Mouse (Mus musculus): Measurements from ENCODE around the gene Mrnip.

The Mrnip gene

GRCm38 (mm10) chr11:50158346-50158745, 15.9 kb upstream of the Mrnip start:
- no peak for DNase-seq (ENCODE audit: low read depth, low spot score)

DNA sequence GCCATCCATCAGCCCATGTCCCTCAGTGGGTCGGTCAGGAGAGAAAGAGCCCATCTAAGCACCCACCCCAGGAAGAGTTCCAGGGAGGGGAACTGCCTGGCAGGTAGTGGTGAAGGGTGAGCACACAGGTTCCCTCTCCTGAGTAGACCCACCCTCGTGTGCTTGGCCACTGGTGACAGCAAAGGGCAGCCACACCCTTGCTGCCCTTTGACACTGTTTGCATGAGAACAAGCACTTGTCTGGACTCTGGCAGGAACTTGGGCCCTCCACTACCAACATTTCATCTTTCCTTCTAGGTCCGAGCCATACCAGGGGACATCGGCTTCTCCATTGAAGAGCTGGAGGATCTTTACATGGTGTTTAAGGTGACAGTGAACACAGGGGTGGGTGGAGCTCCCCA, 14.9 kb upstream of the Mrnip start:
- DNase-seq (ENCODE audit: low read depth, low spot score), result no peak

- peak; percentile 64 for DNase-seq (ENCODE audit: low read depth, low spot score)
These were observed 12.5 kb upstream of the Mrnip start for GRCm38 (mm10) chr11:50161578-50162304.

DNA sequence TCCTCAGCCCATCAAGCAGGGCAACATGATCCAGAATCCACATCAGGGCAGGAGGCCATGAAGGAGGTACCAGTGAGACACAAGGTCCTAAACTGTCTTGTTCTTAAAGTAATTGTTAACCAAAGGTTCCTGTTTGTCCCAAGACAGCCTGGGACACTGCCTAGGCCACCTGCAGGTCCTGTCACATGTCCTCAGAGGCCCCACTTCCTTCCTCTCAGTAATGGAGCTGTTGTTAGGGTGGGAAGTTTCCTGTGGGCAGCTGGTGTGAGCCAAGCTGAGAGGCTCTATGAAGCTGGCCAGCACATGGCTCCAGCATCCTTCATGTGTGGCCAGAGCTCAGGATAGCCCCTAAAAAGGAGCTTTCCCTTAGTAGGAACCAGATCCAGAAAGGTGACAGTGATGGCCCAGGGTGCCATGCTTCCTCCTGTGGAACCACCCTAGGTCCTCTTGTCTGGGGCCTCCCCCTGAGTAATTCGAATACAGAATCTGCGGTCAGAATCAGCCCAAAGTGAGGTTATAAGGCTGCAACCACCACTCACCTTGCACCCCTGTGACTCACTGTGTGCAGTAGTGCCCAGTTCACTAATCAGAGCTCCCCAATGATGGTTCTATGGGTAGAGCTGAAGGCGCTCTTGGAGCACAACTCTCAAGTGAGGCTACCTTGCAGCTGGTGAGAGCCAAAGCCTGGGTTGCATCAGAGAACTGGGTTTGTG, 11.8 kb upstream of the Mrnip start:
- no peak for DNase-seq (ENCODE audit: low read depth, low spot score)

DNA sequence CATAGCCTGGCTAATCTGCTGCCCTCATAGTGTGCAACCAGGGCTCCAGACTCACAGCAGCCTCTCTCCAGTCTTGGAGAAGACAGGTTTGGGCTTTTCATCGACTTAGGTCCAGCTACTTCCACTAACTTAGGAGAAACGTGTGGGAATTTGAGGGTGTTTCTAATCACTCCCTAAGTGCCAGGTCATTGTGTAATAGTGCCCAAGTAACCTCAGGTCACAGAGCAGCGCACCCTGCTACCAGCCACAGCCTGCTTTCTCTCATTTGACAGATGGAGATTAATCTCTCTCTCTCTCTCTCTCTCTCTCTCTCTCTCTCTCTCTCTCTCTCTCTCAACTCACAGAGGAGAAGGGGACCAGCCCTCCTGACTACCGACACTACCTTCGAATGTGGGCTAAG, 5.9 kb upstream of the Mrnip start:
- no peak for DNase-seq (ENCODE audit: low read depth, low spot score)

DNA sequence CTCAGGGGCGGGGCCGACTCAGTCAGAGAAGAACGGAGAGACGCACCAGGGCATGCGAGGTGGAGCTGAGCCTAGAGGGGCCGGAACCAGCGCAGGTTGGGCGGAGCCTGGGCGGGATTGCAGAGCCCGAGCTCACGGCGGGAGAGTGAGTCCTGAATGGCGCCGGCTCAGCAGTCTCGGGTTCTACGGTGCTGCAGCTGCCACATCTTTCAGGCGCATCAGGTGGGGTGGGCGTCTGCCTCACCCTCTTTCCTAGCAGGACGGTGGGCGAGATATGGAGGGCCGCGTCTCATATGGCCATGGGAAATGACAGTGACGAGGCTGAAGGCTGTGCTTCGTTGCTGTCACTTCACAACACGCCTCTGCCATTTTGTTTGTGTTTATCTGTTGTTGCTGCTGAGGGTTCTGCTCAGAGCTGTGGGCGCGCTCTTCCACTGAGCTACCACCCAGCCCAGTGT, 515 bp downstream of the Mrnip start:
- peak; percentile 93 for DNase-seq (ENCODE audit: low read depth, low spot score)

DNA sequence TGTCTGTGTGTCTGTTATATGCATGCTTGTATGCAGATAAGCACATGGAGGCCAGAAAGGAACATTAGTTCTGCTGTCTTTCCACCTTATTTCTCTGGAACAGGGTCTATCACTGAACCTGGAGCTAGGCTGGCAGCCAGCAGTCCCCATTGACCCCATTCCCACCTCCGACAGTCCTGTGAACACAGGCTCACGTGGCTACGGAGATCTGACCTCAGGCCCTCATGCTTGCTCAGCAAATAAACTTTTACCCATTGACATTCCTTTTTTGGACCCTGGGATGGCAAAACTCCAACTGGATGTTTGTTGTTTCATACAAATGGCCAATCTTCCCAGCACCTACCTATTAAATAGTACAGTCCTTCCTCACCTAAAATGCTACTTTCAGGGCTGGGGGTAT, 2.1 kb downstream of the Mrnip start:
- no peak for DNase-seq (ENCODE audit: low read depth, low spot score)

DNA sequence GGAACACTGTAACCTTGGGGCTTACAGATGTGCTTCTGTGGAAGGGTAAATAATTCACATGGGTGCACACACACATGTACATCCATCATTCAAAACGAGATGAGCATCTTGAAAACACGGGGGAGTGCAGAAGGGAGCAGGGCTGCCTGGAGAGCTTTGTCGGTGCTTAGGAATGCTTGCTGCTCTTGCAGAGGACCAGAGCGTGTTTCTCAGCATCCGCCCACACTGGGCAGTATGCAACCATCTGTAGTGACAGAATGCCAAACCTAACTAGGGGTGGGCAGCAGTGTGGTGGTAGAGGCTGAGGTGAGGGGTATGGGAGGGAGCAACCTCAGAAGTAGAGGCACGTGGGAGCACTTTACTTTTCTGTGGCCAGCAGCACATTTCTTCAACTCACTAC, 2.9 kb downstream of the Mrnip start:
- no peak for DNase-seq (ENCODE audit: low read depth, low spot score)

DNA sequence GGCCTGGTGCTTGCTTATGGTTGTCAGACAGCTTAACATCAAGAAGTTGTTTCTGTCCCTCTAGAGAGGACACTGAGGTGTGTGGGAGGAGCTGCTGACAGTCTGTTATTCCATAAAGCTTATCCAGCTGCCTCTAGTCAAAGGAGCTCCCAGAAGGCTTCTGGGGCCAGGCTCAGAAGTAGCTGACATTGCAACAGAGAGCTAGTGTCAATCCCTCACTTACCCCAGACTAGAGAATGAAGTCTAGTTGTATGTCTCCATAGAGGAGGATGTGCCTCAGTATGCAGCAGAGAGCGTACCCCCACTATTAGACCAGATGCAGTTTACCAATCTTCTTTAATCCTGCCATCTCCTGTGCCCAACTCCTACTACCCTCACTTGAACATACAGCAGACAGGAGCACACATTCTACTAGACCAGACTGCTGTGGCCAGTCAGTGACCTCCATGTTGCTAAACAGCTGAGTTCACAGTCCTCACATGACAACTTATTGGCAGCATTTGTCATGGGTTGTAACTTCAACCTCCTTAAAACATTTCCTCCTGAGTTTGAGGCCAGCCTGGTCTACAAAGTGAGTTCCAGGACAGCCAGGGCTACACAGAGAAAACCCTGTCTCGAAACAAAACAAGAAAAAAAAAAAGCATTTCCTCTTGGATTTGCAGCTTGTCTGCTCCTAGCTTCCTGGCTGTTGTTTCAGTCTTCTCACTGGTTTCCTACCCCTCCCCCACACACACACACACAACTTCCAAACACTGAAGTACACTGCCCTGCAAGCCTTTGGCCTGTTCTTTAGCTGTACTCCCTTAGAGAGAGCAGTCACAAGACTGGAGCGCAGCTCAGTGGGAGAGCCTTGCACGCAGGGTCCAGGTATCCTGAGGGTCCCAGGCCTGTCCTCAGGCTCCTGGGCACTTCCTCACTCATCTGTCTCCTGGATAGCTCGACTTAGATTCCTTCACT, 4.6 kb downstream of the Mrnip start:
- no peak for DNase-seq (ENCODE audit: low read depth, low spot score)

GRCm38 (mm10) chr11:50180478-50181231, 6.4 kb downstream of the Mrnip start:
- no peak for DNase-seq (ENCODE audit: low read depth, low spot score)

GRCm38 (mm10) chr11:50182702-50183101, 8.5 kb downstream of the Mrnip start:
- DNase-seq (ENCODE audit: low read depth, low spot score), result no peak

- no peak for DNase-seq (ENCODE audit: low read depth, low spot score)
These were observed 10.5 kb downstream of the Mrnip start for GRCm38 (mm10) chr11:50184788-50185187.

- DNase-seq (ENCODE audit: low read depth, low spot score), result no peak
These were observed 14.4 kb downstream of the Mrnip start for GRCm38 (mm10) chr11:50188682-50189081.

DNA sequence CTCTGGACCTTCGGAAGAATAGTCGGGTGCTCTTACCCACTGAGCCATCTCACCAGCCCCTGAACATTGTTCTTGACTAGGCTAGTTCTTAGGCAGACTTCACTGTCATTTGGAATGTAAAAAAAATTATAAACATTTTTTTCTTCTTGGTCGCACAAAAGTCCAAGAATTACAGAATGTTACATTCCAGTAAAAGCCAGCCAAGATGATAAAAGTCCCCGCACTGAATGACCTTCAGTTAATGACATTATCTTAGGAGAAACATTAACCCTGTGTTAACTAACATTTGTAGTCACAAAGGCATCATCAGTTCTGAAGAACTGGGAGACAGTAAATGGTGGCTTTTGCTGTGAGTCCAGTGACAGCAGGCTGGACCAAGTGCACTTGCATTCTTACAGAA, 16.1 kb downstream of the Mrnip start:
- no peak for DNase-seq (ENCODE audit: low read depth, low spot score)

DNA sequence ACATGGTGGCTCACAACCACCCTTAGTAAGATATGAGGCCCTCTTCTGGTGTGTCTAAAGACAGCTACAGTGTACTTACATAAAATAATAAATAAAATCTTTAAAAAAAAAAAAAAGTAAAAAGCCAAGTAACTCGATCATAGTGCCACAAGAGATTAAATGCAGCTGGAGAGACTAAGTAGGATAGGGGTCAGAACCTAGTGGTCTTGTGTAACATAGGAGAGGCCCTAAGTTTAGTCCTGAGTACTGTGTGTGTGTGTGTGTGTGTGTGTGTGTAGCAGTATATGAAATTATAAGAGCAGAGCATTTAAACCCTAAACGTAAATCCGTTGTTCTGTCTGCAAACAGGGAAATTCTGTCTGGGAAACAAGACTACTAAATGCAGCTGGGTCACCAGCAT, 18.0 kb downstream of the Mrnip start:
- no peak for DNase-seq (ENCODE audit: low read depth, low spot score)

DNA sequence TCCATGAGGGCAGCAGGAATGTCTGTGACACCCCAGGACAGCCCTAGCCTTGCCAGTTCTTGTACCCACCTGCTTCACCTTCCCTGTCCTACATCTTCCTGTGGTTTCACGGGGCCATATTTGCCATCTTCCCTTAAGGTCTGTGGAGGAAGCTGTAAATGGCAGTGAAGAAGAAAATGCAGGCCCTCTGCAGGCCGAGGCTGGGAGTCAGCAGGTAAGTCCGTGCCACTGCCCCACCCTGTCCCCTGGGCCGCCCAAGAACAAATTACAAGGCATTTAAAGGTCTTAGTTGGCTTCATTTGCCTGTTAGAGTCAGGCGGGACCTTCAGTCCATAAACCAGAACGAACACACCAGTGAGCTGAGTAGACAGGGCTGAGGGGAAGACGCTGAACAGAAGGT, 19.8 kb downstream of the Mrnip start:
- DNase-seq (ENCODE audit: low read depth, low spot score), result no peak

DNA sequence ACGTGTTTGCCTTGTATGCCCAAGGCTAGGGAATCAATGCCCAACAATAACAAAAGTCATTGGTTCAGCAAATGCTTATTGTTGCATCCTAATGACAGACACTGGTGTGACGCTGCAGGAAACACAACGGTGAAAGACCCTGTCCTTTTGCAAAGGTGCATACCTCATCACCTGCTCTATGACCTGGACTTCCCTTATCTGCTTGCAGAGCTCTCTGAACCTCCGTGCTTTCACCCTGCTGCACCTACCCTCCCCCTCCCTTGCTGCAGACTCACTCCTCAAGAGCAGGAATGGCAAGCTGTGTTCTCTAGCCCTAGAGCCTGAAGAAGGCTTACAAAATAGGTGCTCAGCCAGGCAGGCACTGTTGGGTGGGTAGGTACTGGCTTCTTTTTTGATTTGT, 20.5 kb downstream of the Mrnip start:
- no peak for DNase-seq (ENCODE audit: low read depth, low spot score)

- DNase-seq (ENCODE audit: low read depth, low spot score), result no peak
These were observed 23.3 kb downstream of the Mrnip start for GRCm38 (mm10) chr11:50197500-50197899.

- DNase-seq (ENCODE audit: low read depth, low spot score), result no peak
These were observed 24.1 kb downstream of the Mrnip start for GRCm38 (mm10) chr11:50198219-50198846.

- DNase-seq (ENCODE audit: low read depth, low spot score), result no peak
These were observed 24.7 kb downstream of the Mrnip start for GRCm38 (mm10) chr11:50198916-50199315.

DNA sequence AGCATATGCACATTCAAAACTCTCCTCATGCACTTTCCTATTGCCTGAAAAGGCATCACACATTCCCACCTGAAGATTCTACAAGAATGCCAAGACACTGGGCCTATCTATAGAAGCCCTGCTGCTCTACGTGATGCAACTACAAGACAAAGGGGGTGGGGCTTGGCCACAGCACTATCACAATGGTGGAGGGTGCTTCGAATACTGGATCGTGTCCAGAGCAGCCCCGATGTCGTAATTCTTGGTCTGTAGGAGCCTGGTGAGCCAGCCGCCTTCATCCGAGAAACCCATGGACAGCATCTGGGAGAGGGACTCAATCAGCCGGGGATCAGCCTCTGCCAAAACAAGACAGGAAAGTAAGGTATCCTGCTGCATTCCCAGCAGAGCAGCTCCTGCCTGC, 26.4 kb downstream of the Mrnip start:
- no peak for DNase-seq (ENCODE audit: low read depth, low spot score)

All from skeletal muscle tissue, adult 2 months (tissue).